Comparison of ENCODE assay signal across 7 mouse cellular contexts in the genomic region with DNA sequence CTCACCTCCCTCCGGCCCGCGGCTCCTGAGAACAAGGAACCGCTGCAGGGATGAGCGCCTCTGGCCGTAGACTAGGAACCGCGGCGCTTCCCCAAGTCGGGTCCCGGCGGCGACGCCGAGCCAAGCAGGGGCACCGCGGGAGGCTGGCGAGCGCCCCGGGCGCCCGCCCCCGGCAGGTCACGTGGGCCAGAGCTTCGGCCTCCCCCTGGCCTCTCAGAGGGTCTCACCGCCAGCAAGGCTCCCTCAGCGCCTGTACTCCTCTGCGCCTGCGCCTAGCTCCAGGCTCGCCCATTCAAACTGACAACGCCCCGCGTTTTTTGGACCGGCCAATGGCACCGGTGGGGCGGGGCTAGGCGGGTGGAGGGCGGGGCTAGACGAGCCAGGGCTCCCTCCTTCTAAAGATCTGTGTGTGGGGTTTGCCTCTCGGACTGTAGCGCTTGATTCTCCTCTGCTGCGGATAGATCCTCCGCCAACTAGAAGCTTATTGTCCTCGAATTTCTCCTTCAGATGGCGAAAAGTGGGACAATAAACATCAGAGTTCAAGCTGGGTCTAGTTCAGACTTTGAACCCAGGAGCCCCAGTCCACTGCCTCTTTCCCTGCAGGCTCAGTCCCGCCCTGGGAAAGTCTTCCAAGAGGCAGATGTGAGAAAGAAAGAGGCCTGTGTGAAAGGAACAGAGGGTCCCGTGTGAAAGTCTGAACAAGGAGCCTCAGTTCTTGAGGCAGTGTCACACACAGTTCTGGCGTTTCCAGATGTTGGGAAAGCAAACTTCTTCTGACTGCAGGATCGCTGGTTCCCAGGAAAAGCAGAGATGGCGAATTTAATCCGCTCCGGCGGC. TPM values are rescaled to one million over a fixed set of nuclear protein-coding genes. Genes with fewer than 3 reads are reported as not detected.
A peak's percentile ranks its signal among the peaks of the same experiment; 100 is the strongest.
DNase-seq lines count a peak whose midpoint lies in the region; ATAC-seq and TF ChIP-seq lines count a peak whose summit lies in the region.

A gene (minus strand): TSS at position 274 of the 837 bp plus-strand sequence.

- peak within 1 kb of the TSS; percentile 95 for H3K27ac ChIP-seq in embryonic facial prominence, embryonic 11.5 days (replicated peaks; ENCODE audit: low read depth, low read length)
- H3K27ac ChIP-seq in kidney, adult 2 months (ENCODE audit: insufficient read depth, low read depth, low read length), result peak within 1 kb of the TSS; percentile 47; the same call in 1 of the 2 replicates
- H3K27ac ChIP-seq in limb, embryonic 12.5 days, result peak within 1 kb of the TSS; percentile 97
- H3K27ac ChIP-seq in midbrain, embryonic 15.5 days, result peak within 1 kb of the TSS; percentile 76
- no peak within 1 kb of the TSS for H3K27ac ChIP-seq in spleen, adult 2 months (ENCODE audit: insufficient read depth, low read length)

- ATAC-seq in embryonic facial prominence, embryonic 11.5 days (replicated peaks; ENCODE audit: insufficient number of reproducible peaks, low FRiP score, low TSS enrichment, low read depth), result peak; percentile 98
- peak; percentile 97 for ATAC-seq in limb, embryonic 12.5 days (ENCODE audit: insufficient number of reproducible peaks, insufficient read depth, low FRiP score, low TSS enrichment, low read depth)
- ATAC-seq in midbrain, embryonic 15.5 days (replicated peaks), result peak; percentile 99

- peak; percentile 98 for DNase-seq in adrenal gland, postnatal 14 days
- DNase-seq in embryonic facial prominence, embryonic 11.5 days (ENCODE audit: low spot score), result peak; percentile 99
- peak; percentile 96 to 97 for DNase-seq in heart, adult 18-20 months
- DNase-seq in kidney, adult 2 months, result peak; percentile 97
- peak; percentile 64 to 86 for DNase-seq in spleen, adult 2 months (ENCODE audit: low read depth in 1 of 2, low spot score in 2 of 2)

- H3K9me3 ChIP-seq in embryonic facial prominence, embryonic 11.5 days (replicated peaks; ENCODE audit: control insufficient read depth, low read length), result no peaks in the 10 kb centered on the region
- H3K9me3 ChIP-seq in limb, embryonic 12.5 days, result 0 out of 2 replicates have a peak, but pooled peaks cover 5% of the 10 kb centered on the region
- no peaks in the 10 kb centered on the region for H3K9me3 ChIP-seq in midbrain, embryonic 15.5 days

- no peaks in the 10 kb centered on the region for H3K27me3 ChIP-seq in embryonic facial prominence, embryonic 11.5 days (ENCODE audit: control insufficient read depth, insufficient read depth, low read length)
- H3K27me3 ChIP-seq in kidney, adult 2 months (replicated peaks; ENCODE audit: control insufficient read depth, insufficient read depth, low read length), result no peaks in the 10 kb centered on the region
- no peaks in the 10 kb centered on the region for H3K27me3 ChIP-seq in limb, embryonic 12.5 days
- no peaks in the 10 kb centered on the region for H3K27me3 ChIP-seq in midbrain, embryonic 15.5 days (replicated peaks)
- peaks cover 9% of the 10 kb centered on the region for H3K27me3 ChIP-seq in spleen, adult 2 months (ENCODE audit: control insufficient read depth, insufficient read depth, low read length)

- peak within 1 kb of the TSS; percentile 62 for H3K4me2 ChIP-seq in embryonic facial prominence, embryonic 11.5 days (ENCODE audit: low read depth, low read length)
- peak within 1 kb of the TSS; percentile 58 for H3K4me2 ChIP-seq in limb, embryonic 12.5 days
- peak within 1 kb of the TSS; percentile 71 for H3K4me2 ChIP-seq in midbrain, embryonic 15.5 days

- TF ChIP-seq POLR2A in kidney, adult 2 months (IDR thresholded peaks at IDR 0.05; ENCODE audit: low read depth, low read length), result no peak
- no peak for TF ChIP-seq POLR2A in spleen, adult 2 months (IDR thresholded peaks at IDR 0.05; ENCODE audit: low read depth, low read length)

- H3K4me3 ChIP-seq in embryonic facial prominence, embryonic 11.5 days (ENCODE audit: low read depth, low read length), result peak within 1 kb of the TSS; percentile 73
- peak within 1 kb of the TSS; percentile 70 for H3K4me3 ChIP-seq in kidney, adult 2 months (ENCODE audit: insufficient read depth, low read depth, low read length)
- H3K4me3 ChIP-seq in limb, embryonic 12.5 days (replicated peaks), result peak within 1 kb of the TSS; percentile 73
- H3K4me3 ChIP-seq in midbrain, embryonic 15.5 days, result peak within 1 kb of the TSS; percentile 62
- peak within 1 kb of the TSS; percentile 77 for H3K4me3 ChIP-seq in spleen, adult 2 months (ENCODE audit: extremely low read depth, insufficient read depth, insufficient read length)

- H3K4me1 ChIP-seq in embryonic facial prominence, embryonic 11.5 days (ENCODE audit: control insufficient read depth, insufficient read depth, low read length), result no peaks in the 10 kb centered on the region
- H3K4me1 ChIP-seq in kidney, adult 2 months (ENCODE audit: control insufficient read depth, insufficient read depth, low read length), result peaks cover 3% of the 10 kb centered on the region; the same call in 1 of the 2 replicates
- peaks cover 32% of the 10 kb centered on the region for H3K4me1 ChIP-seq in limb, embryonic 12.5 days (replicated peaks)
- peaks cover 17% of the 10 kb centered on the region for H3K4me1 ChIP-seq in midbrain, embryonic 15.5 days
- peaks cover 3% of the 10 kb centered on the region; the same call in 1 of the 2 replicates for H3K4me1 ChIP-seq in spleen, adult 2 months (ENCODE audit: control insufficient read depth, insufficient read depth, insufficient read length)

- peak within 1 kb of the TSS; percentile 84 for H3K9ac ChIP-seq in embryonic facial prominence, embryonic 11.5 days (replicated peaks; ENCODE audit: low read length)
- H3K9ac ChIP-seq in limb, embryonic 12.5 days (replicated peaks), result peak within 1 kb of the TSS; percentile 94
- peak within 1 kb of the TSS; percentile 52 for H3K9ac ChIP-seq in midbrain, embryonic 15.5 days

- TF ChIP-seq CTCF in kidney, adult 2 months (conservative IDR thresholded peaks at IDR 0.05; ENCODE audit: insufficient read depth, insufficient read length, low read depth, low read length), result no peak
- TF ChIP-seq CTCF in spleen, adult 2 months (IDR thresholded peaks at IDR 0.05; ENCODE audit: extremely low read depth, insufficient read depth, insufficient read length, insufficient replicate concordance), result no peak

- WGBS in embryonic facial prominence, embryonic 11.5 days, result under 1% methylated on average over 42 of the region's 53 CpGs
- 5% methylated on average over 53 of the region's 53 CpGs for WGBS in kidney, adult 2 months
- 2% methylated on average over 53 of the region's 53 CpGs for WGBS in limb, embryonic 12.5 days
- 1% methylated on average over 52 of the region's 53 CpGs for WGBS in midbrain, embryonic 15.5 days
- WGBS in spleen, adult 2 months, result 8% methylated on average over 52 of the region's 53 CpGs

- no peaks in the 10 kb centered on the region for H3K36me3 ChIP-seq in embryonic facial prominence, embryonic 11.5 days (replicated peaks; ENCODE audit: control insufficient read depth, insufficient read depth, low read depth, low read length)
- no peaks in the 10 kb centered on the region for H3K36me3 ChIP-seq in kidney, adult 2 months (ENCODE audit: control insufficient read depth, insufficient read depth, low read length)
- no peaks in the 10 kb centered on the region for H3K36me3 ChIP-seq in limb, embryonic 12.5 days
- H3K36me3 ChIP-seq in midbrain, embryonic 15.5 days (replicated peaks), result no peaks in the 10 kb centered on the region
- H3K36me3 ChIP-seq in spleen, adult 2 months (ENCODE audit: control insufficient read depth, insufficient read depth, low read length), result no peaks in the 10 kb centered on the region

RNA-seq across cellular contexts. Expression of the gene that starts here (rescaled TPM):
- total RNA-seq in adrenal gland, postnatal 14 days (2021), result 10.1 and 13.8 TPM in 2 replicates
- polyA plus RNA-seq in embryonic facial prominence, embryonic 11.5 days (2014; fragmentation: Nextera tagmentation; extraction: Ambion mirVana), result 99.1 and 99.3 TPM in 2 replicates
- under 1 TPM; 0.62 to 0.80 TPM for total RNA-seq in heart, adult 18-20 months (2021)
- polyA plus RNA-seq in kidney, adult 2 months (2012; rRNA removed), result 1.6 and 1.8 TPM in 2 replicates
- polyA plus RNA-seq in limb, embryonic 12.5 days (2016; fragmentation: Nextera tagmentation; extraction: Ambion mirVana), result 93.6 and 104 TPM in 2 replicates
- polyA plus RNA-seq in midbrain, embryonic 15.5 days (2015; fragmentation: Nextera tagmentation; extraction: Ambion mirVana), result 16.1 and 20.1 TPM in 2 replicates
- 1.8 and 2.5 TPM in 2 replicates for polyA plus RNA-seq in spleen, adult 2 months (2012; rRNA removed)

Comparison
In these comparisons a context has a peak if more than half of its experiments do, and no peak if none do; other contexts are left out.
1. Peak in DNase-seq in heart, adult 18-20 months; RNA of the gene not detected or under 1 TPM.